Mouse (Mus musculus): ENCODE measurements around the gene Gabbr2. TPM values are rescaled to one million over a fixed set of nuclear protein-coding genes. Genes with fewer than 3 reads are reported as not detected.
"Not testable (repeated sequence)": the region's sequence is repeated elsewhere in the genome, so short reads cannot be mapped to it uniquely, and the experiment has no call there.

The Gabbr2 gene
- polyA plus RNA-seq, 1 experiment from 2014 or later = 12.7 TPM

- no peak overlapping the region for H3K27ac ChIP-seq
- H3K4me2 ChIP-seq = no peak overlapping the region
- 81% methylated on average over 8 of the region's 8 CpGs for WGBS
- no peak for ATAC-seq (replicated peaks)
- peaks cover 3% of the 10 kb centered on the region; the same call in 1 of the 2 replicates for H3K4me1 ChIP-seq
- no peaks in the 10 kb centered on the region for H3K36me3 ChIP-seq (replicated peaks)
- no peak overlapping the region for H3K4me3 ChIP-seq
- no peak overlapping the region for H3K9ac ChIP-seq
- peaks cover 10% of the 10 kb centered on the region for H3K27me3 ChIP-seq (replicated peaks)
- no peaks in the 10 kb centered on the region for H3K9me3 ChIP-seq
Measured at GRCm38 (mm10) chr4:46643676-46644112, 348.0 kb downstream of the Gabbr2 start.

- H3K4me2 ChIP-seq = no peak overlapping the region
- ATAC-seq (replicated peaks) = 0 out of 2 replicates have a peak, but pooled peaks have one; percentile 24
- WGBS = 76% methylated on average over 8 of the region's 8 CpGs
- no peak overlapping the region for H3K9ac ChIP-seq
- peaks cover 3% of the 10 kb centered on the region; the same call in 1 of the 2 replicates for H3K4me1 ChIP-seq
- no peak overlapping the region for H3K4me3 ChIP-seq
- no peak overlapping the region for H3K27ac ChIP-seq
- no peaks in the 10 kb centered on the region for H3K9me3 ChIP-seq
- peaks cover 4% of the 10 kb centered on the region for H3K27me3 ChIP-seq (replicated peaks)
- H3K36me3 ChIP-seq (replicated peaks) = no peaks in the 10 kb centered on the region
Measured at GRCm38 (mm10) chr4:46642924-46643675, 348.6 kb downstream of the Gabbr2 start.

- H3K27me3 ChIP-seq (replicated peaks) = no peaks in the 10 kb centered on the region
- no peaks in the 10 kb centered on the region for H3K9me3 ChIP-seq
- H3K4me1 ChIP-seq = peaks cover 3% of the 10 kb centered on the region; the same call in 1 of the 2 replicates
- WGBS = 19% methylated on average over 4 of the region's 4 CpGs
- no peak overlapping the region for H3K9ac ChIP-seq
- ATAC-seq (replicated peaks) = no peak
- H3K36me3 ChIP-seq (replicated peaks) = no peaks in the 10 kb centered on the region
- no peak overlapping the region for H3K4me3 ChIP-seq
- no peak overlapping the region for H3K27ac ChIP-seq
- no peak overlapping the region for H3K4me2 ChIP-seq
Measured at GRCm38 (mm10) chr4:46641283-46641682, 350.4 kb downstream of the Gabbr2 start.

- WGBS = 89% methylated on average over 8 of the region's 8 CpGs
- Histone ChIP-seq H3K4me3 (no peak overlapping the region), H3K36me3 (replicated peaks) (no peaks in the 10 kb centered on the region), H3K9me3 (no peaks in the 10 kb centered on the region), H3K4me2 (no peak overlapping the region), H3K9ac (no peak overlapping the region), H3K4me1 (peaks cover 3% of the 10 kb centered on the region; the same call in 1 of the 2 replicates), H3K27ac (no peak overlapping the region), H3K27me3 (replicated peaks) (no peaks in the 10 kb centered on the region)
- ATAC-seq (replicated peaks) = no peak
Measured at GRCm38 (mm10) chr4:46639866-46640265, 351.8 kb downstream of the Gabbr2 start.

GRCm38 (mm10) chr4:46637250-46637649, 354.4 kb downstream of the Gabbr2 start:
- not testable (repeated sequence) for H3K4me2 ChIP-seq; H3K4me1 ChIP-seq; H3K27me3 ChIP-seq (replicated peaks); ATAC-seq (replicated peaks); H3K9ac ChIP-seq; H3K9me3 ChIP-seq; H3K36me3 ChIP-seq (replicated peaks); H3K4me3 ChIP-seq; H3K27ac ChIP-seq
- 95% methylated on average over 10 of the region's 10 CpGs for WGBS

- 88% methylated on average over 16 of the region's 16 CpGs for WGBS
- no peaks in the 10 kb centered on the region for H3K4me1 ChIP-seq
- H3K9ac ChIP-seq = no peak overlapping the region
- no peaks in the 10 kb centered on the region for H3K36me3 ChIP-seq (replicated peaks)
- no peak overlapping the region for H3K4me2 ChIP-seq
- H3K27me3 ChIP-seq (replicated peaks) = no peaks in the 10 kb centered on the region
- H3K9me3 ChIP-seq = no peaks in the 10 kb centered on the region
- no peak overlapping the region for H3K27ac ChIP-seq
- ATAC-seq (replicated peaks) = no peak
- H3K4me3 ChIP-seq = no peak overlapping the region
Measured at GRCm38 (mm10) chr4:46635702-46636430, 355.8 kb downstream of the Gabbr2 start.

GRCm38 (mm10) chr4:46634881-46635280, 356.8 kb downstream of the Gabbr2 start:
- Histone ChIP-seq H3K27me3 (replicated peaks) (no peaks in the 10 kb centered on the region), H3K4me1 (no peaks in the 10 kb centered on the region), H3K4me2 (no peak overlapping the region), H3K36me3 (replicated peaks) (no peaks in the 10 kb centered on the region), H3K9ac (no peak overlapping the region), H3K27ac (no peak overlapping the region), H3K9me3 (no peaks in the 10 kb centered on the region), H3K4me3 (no peak overlapping the region)
- WGBS = 57% methylated on average over 6 of the region's 6 CpGs
- no peak for ATAC-seq (replicated peaks)

GRCm38 (mm10) chr4:46633565-46633964, 358.1 kb downstream of the Gabbr2 start:
- H3K4me1 ChIP-seq; ATAC-seq (replicated peaks): not testable (repeated sequence)
- 68% methylated on average over 6 of the region's 6 CpGs for WGBS

GRCm38 (mm10) chr4:46632465-46632864, 359.2 kb downstream of the Gabbr2 start:
- Histone ChIP-seq H3K36me3 (replicated peaks) (no peaks in the 10 kb centered on the region), H3K9me3 (no peaks in the 10 kb centered on the region), H3K4me1 (no peaks in the 10 kb centered on the region), H3K27ac (no peak overlapping the region), H3K9ac (no peak overlapping the region), H3K27me3 (replicated peaks) (no peaks in the 10 kb centered on the region), H3K4me2 (no peak overlapping the region), H3K4me3 (no peak overlapping the region)
- 81% methylated on average over 2 of the region's 2 CpGs for WGBS
- no peak for ATAC-seq (replicated peaks)

More at GRCm38 (mm10) chr4:46633565-46633964, 358.1 kb downstream of the Gabbr2 start:
- H3K27me3 ChIP-seq (replicated peaks); H3K4me2 ChIP-seq; H3K36me3 ChIP-seq (replicated peaks); H3K4me3 ChIP-seq; H3K9ac ChIP-seq; H3K27ac ChIP-seq; H3K9me3 ChIP-seq: not testable (repeated sequence)

- Histone ChIP-seq H3K4me2 (no peak overlapping the region), H3K9ac (no peak overlapping the region), H3K36me3 (replicated peaks) (no peaks in the 10 kb centered on the region), H3K27me3 (replicated peaks) (no peaks in the 10 kb centered on the region), H3K4me1 (no peaks in the 10 kb centered on the region), H3K4me3 (no peak overlapping the region), H3K27ac (no peak overlapping the region), H3K9me3 (no peaks in the 10 kb centered on the region)
- 62% methylated on average over 9 of the region's 9 CpGs for WGBS
- no peak for ATAC-seq (replicated peaks)
Measured at GRCm38 (mm10) chr4:46630390-46630789, 361.3 kb downstream of the Gabbr2 start.

- no peak overlapping the region for H3K4me2 ChIP-seq
- WGBS = 47% methylated on average over 9 of the region's 9 CpGs
- H3K36me3 ChIP-seq (replicated peaks) = no peaks in the 10 kb centered on the region
- no peaks in the 10 kb centered on the region for H3K9me3 ChIP-seq
- H3K27me3 ChIP-seq (replicated peaks) = no peaks in the 10 kb centered on the region
- H3K4me3 ChIP-seq = no peak overlapping the region
- H3K4me1 ChIP-seq = no peaks in the 10 kb centered on the region
- ATAC-seq (replicated peaks) = no peak
- H3K27ac ChIP-seq = no peak overlapping the region
- H3K9ac ChIP-seq = no peak overlapping the region
Measured at GRCm38 (mm10) chr4:46628873-46629272, 362.8 kb downstream of the Gabbr2 start.

- H3K36me3 ChIP-seq (replicated peaks) = no peaks in the 10 kb centered on the region
- H3K9me3 ChIP-seq = no peaks in the 10 kb centered on the region
- H3K27ac ChIP-seq = no peak overlapping the region
- H3K4me2 ChIP-seq = no peak overlapping the region
- H3K27me3 ChIP-seq (replicated peaks) = no peaks in the 10 kb centered on the region
- H3K9ac ChIP-seq = no peak overlapping the region
- ATAC-seq (replicated peaks) = no peak
- 80% methylated on average over 11 of the region's 11 CpGs for WGBS
- no peak overlapping the region for H3K4me3 ChIP-seq
- no peaks in the 10 kb centered on the region for H3K4me1 ChIP-seq
Measured at GRCm38 (mm10) chr4:46628081-46628480, 363.6 kb downstream of the Gabbr2 start.

Measured in midbrain, embryonic 15.5 days (tissue).